Mouse (Mus musculus) retina, embryonic 14.5 days (tissue): ENCODE data around the gene Man2a1.

Experiments used
- DNase-seq: peaks from one replicate; pipeline ENCODE4 v3.0.0-alpha.2; 2015; ENCODE audit warnings: low spot score

The Man2a1 gene

DNA sequence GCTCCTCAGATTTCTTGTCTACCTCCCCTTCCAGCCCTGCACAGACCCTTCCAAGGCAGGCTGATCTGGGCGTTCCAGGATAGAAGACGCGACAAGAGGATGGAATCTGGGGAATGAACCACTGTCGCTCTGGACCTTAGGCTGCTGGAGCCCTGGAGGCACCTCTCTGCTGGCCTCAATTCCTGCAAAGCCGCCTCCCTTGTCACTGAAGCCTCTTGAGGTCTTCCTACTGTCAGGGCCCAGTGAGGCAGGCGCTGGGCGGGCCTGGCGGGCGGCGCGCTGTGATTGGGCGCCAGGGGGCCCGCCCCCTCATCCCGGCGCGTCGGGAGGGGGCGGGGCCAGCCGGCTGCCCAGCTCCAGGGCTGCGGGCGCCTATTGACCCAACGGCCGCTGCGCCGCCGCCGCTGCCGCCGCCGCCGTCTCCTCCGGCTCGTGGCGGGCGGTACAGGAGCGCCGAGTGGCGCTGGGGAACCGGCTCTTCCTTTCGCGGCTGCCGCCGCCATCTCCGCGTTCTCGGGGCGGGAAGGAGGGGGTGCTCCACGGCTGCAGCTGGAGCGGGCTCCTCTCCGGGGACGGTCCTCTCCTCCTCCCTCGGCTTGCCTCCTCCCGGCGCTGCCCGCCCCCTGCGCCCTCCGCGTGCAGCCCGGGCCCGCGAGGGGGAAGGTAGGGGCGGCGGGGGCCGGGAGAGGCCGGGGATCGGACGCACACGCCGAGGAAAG lies at the start of gene Man2a1:
Gene Man2a1, plus strand, starts transcription at position 365 of the 719 bp plus-strand sequence.
- DNase-seq = peak; percentile 95

DNA sequence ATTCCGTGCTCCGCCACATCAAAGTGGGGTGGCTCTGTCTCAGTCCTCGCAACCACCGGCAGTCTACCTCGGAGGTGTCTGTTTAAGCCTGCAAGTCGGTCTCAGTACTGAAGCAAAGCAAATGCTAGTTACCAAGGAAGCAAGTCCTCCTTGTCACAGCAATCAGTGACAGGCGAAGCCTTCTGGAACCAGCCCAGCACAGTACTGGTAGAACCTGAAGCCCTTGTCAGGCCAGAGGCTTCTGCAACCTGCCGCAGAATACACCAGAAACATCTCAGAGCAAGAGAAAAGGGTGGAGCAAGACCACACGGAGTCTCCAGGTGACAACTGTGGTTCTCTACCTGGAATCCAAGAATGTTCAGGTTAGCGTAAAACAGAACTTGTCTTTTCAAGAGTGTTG lies 47.2 kb upstream of the Man2a1 start:
- DNase-seq = no peak

DNA sequence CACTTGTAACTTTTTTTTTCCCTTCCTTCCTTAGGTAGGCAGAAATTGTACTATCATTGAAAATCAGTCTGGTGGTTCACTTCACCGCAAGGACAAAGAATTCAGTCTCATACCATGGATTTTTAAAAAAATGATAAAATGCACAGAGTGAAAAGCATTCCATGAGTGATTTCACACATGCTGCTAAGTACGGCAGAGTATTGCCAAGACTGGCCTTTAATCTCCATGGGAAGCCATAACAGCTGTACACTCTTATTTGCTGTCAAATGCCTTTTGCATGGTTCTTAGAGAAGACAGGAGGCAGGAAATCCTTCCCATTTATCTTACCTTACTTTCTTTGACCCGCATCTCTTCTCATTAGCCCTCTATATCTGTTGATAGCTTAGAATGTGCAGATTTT lies 45.6 kb upstream of the Man2a1 start:
- no peak for DNase-seq

DNA sequence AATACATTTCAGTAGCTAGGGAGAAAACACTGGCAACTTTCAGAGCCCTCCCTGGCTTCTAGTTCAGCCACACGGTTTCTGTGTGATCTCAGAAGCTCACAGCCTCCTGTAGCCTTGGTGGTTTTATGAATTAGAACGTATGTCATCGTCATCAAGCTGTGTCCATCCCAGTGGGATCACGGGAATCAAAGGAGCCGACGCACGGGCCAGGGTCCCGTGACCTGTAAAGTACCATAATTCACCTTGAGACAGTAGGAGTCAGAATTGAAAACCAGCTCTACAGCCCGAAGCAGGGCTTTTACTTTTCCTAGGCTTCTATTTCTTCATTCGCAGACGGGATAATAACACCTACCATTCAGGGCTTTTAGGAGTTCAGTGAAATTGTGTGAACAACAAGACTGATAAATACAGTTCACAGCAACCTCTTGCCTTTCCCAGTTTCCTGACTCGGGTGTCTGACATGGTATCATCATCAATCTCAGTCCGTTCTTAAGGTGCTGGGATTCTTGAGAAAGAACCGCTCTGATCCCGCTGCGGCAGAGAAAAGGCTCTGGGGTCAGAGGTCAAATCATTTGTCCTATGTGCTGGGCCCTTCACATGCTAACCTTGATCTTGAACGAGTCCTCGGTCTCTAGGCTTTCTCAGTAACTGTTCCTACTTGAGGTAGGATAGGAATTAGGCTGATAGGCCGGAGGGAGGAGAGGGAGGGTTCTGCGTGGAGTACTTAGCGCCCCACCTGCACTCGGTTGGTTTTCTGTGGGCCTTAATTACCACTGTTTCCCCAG lies 43.7 kb upstream of the Man2a1 start:
- DNase-seq = no peak

DNA sequence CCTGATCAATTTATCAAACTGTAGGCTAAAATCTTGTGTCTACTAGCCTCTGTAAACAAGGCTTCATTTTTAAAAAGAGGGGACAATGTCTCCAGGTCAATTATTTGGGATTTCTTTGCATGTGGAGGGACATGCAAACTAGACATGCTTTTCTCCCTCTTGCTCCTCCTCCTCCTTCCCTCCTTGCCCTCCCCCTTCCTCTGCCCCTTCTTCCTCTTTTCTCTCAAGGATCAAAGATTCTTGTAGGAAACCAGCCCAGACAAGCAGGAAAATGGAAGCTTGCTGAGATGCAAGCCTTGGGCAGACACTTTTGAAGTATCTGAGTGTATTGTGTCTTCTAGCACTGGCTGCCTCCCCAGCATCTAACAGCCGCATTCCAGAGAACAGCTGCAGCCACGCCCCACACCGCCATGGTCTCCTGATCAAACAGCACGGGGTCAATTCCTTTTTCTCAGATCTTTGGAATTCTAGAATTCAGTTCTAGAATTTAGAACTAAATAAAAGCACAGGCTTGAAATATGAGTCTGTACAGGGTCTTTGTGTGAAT lies 41.5 kb upstream of the Man2a1 start:
- DNase-seq = peak; percentile 36

DNA sequence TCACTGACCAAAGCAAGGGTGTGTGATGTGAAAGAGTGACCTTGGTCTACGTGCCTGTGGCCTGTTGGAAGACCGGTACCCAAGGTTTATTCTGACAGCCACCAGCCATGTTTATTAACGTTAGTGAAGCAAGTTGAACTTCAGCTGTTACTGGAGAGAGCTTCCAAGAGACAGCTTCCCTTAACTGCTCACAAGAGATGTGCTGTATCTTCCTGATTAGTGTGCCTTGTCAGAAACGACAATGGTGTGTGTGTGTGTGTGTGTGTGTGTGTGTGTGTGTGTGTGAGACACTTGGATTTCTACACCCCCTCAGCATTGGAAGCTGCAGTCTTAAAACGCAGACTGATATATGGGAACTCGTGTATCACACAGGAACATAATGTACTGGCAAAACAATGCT lies 34.1 kb upstream of the Man2a1 start:
- no peak for DNase-seq

DNA sequence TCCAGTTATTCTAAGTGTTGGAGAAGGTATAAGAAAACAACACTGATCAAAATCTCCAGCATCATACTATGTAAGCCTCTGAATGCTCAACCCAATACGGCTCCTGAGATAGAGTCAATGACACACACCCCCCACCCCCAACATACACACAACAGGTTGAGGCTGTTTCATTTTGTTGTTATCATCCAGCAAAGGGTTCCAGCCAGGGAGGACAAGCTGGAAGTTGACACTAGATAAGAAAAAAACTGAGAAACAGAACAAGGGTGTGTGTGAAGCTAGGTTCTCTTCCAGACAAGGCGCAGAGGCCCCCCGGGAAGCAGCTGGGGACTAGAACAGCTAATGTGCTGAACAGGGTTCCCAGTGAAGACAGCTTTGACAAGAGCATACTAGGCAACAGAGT lies 33.0 kb upstream of the Man2a1 start:
- no peak for DNase-seq

DNA sequence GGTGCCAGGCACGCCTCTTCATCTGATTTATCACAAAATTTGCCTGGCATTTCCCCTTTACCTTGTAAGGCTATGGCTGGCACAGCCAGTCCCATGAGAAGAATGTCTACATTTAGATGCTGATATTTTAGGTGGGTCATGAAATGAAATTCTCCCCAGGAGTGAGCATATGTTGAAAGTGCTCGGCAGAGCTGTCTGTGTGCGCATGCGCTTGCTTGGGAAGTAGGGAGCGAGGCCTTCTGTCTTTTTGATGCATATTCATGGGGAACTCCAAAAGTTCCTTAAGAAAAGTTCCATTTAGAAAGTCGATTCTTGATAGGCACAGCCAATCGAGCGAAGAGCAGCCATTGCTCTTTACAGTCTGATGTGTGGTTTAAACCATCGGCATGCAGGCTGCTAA lies 26.6 kb upstream of the Man2a1 start:
- DNase-seq = no peak

DNA sequence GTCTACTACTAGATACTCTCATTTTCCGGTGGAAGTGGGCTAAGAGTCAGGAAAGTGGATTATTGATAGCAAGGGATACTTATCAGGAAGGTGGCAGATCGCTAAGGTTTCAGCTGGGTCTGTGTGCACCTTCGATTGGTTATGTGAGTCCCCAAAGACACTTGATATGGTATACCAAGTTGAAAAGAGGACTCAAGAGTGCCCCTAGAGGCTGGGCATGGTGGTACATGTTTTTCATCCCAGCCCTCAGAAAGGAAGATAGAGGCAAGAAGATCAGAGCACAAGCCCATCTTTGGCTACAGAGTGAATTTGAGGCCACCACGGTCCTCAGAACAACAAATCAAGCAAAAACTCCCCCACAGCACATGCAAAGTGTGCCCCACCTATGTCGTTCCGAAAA lies 25.3 kb upstream of the Man2a1 start:
- DNase-seq = peak; percentile 27

DNA sequence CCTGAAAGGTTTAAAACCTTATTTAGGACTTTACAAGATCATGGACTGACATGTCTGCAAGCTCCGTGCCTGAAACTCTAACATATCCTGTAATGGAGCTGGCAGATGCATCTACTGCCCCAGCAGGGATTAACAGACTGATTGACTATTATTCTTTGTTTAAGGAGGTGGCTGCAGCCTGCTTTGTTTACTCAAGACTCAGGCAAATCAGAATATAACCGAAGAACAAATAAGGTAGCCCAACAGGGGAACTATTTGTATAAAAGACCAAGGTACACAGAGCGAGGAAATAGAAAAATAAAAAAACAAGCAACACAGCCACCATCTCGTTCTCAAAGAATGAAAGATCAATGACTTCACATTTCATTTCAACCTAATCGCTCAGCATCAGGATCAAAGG lies 23.1 kb upstream of the Man2a1 start:
- DNase-seq = no peak

DNA sequence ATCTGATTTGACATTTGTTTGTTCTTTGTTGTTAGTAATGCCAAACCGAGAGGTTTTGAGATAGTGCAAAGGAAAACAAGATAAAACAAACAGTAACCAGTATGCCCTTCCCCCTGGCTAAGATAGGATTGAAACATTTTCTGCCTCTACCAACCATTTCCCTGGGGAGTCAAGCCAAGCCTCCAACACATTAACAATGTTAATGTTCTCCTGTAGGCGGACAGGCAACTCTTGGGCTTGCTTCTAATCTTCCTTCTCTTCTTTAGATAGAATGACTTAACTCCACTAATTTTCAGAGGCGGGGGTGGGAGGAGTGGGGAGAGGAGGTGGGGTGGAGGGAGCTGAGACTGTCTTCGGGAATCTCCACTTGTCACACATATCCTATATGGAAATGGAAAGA lies 22.2 kb upstream of the Man2a1 start:
- peak; percentile 24 for DNase-seq

DNA sequence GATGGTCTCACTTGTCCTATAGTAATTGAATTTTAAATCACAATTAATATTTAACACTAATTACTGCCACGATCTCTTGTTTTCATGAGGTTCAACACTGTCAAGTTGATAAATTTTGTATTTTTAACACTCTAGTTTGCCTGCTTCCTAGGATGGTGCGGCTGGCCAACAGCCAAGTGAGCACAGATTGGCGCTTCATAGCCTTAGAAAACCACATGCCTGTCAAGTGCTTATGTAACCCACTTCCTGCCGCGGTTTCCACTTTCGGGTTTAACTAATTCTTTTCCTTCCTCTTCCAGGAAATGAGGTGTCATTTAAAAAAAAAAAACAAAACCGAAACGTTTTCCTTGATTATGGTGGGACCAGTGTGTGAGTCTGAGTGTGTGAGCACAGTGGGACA lies 20.8 kb upstream of the Man2a1 start:
- no peak for DNase-seq

DNA sequence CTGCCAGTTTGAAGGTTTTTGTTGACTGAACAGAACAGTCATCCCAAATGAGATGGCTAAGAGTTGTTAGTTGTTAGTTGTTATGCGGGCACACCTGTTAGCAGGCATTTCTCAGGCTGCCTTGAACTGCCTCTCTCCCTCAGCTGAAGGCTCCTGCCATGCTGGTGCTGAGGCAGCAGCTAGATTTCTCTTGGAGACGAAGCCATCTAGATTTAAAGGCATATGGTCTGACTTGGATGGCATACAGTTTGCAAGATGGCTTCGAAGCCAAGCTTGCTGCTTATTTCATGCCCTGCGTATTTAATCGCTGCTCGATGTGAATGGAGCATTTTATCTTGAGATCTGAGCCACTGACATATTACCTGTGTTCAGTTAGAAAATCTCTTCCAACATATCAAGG lies 19.4 kb upstream of the Man2a1 start:
- no peak for DNase-seq

DNA sequence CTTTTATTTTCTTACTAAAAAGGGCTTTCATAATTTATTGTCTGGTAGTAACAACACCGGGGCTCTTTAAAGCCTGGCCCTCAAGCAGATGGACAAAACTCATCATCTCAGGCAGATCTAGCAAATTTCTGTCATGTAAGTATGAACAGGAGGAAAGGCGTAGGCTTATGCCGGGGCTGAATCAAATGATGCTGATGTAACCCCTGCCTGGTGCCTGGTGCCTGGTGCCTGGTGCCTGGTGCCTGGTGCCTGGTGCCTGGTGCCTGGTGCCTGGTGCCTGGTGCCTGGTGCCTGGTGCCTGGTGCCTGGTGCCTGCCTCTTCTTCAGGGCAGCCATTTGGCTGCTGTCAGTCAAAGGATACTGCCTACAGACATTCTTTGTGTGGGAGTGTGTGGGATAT lies 18.6 kb upstream of the Man2a1 start:
- DNase-seq = no peak

DNA sequence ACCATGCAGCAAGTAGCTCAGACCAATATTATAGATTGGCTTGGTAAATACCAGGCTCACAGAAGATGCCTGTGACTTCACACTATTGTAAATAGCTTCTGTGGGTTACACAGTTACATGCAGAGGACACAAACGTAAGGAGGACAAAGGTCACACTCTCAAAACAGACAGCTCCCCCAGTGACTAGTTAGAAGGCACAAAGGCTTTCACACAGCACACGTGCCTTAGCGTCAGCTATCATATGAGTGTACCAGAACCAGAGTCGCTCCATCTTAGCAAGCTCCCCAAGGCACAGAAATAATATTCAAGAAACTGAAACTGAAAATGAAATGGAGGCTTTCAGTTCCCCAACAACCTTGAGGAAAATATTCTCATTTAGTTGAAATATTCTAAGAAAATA lies 10.1 kb upstream of the Man2a1 start:
- no peak for DNase-seq

DNA sequence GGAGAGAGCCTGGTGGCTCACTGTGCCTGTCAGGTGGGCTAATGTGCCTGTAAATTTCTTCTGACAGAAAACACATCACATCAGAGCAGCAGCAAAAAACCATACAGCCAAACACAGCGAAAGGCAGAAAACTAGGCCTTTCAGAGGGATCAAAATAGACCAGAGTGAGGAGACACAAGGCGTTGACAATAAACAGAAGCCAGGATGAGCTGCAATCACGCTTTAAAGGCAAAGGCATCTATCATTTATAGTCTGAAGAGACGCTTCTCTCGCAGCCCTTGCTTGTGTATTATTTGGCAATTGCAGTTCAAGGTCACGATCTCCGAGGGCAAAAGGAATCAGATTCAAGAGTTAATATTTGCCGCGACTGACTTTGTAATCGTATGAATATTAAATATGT lies 9.2 kb upstream of the Man2a1 start:
- DNase-seq = no peak

DNA sequence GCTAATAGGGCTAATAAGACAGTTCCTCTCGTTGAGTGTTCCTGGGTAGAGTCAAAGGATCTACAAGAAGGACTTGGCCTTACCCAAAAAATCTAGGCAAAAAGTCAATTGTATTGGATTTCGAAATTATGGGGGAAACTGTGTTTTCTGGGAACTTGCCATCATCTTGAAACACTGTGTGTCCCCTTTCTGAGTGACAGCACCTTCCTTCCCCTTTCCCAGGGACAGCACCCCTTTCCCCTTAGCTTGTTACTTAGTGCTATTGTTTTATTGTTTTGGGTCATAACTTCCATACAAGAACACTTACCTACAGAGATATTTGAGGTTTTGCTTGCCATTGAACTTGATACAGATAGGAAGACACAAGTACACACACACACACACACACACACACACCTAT lies 8.2 kb upstream of the Man2a1 start:
- DNase-seq = no peak

DNA sequence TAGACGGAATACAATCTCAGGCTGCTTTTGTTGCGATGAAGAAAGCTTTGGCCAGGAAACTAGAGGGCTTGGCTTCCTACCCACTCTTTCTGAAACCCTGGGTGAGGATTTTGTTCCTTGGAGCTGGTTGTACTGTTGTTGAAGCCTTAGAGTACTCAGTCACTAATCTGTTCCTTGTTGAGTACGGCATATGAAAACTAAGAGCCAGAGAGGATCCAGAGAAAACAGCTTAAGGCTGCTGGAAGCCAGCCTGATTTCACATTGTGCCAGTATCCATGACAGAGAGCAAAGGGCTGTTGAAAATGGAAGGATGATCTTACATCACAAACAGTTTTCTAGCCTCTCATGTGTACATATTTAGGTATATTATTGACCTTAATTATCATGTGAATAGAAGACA lies 7.7 kb upstream of the Man2a1 start:
- DNase-seq = no peak

DNA sequence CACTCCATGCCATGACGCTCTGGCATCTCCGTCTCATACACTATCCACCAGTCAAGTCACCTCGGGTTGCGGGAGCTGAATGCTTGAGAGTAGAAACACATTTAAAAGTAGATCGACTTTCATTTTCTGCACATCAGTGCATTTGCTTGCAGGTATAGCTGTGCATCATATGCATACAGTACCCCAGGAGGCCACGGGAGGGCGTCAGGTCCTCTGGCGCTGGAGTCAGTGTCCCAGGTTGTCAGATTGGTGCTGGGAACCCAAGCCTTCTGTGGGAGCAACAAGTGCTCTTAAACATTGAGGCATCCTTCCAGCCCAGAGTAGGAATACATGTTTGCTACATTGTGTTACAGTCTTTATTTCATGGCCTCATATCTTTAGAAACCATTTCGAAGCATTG lies 2.8 kb upstream of the Man2a1 start:
- no peak for DNase-seq

DNA sequence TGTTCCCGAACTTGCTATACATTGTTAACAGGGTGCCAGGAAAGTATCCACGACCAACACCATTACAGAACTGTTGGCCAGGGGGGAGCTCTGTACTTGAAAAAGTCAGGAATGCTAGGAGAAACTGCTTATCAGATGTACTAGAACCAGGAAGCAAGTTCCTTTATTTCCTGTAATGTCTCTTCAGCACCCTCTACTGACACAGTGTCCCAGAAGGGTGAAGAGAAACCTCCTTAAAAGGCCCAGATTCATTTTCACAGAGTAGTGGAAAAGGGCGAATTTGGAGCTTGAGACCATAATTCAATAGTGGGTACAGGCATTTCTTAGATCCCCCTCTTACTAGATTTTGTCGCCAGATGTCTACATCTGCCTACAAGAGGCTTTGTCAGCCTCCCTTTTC lies 620 bp upstream of the Man2a1 start:
- peak; percentile 62 for DNase-seq

DNA sequence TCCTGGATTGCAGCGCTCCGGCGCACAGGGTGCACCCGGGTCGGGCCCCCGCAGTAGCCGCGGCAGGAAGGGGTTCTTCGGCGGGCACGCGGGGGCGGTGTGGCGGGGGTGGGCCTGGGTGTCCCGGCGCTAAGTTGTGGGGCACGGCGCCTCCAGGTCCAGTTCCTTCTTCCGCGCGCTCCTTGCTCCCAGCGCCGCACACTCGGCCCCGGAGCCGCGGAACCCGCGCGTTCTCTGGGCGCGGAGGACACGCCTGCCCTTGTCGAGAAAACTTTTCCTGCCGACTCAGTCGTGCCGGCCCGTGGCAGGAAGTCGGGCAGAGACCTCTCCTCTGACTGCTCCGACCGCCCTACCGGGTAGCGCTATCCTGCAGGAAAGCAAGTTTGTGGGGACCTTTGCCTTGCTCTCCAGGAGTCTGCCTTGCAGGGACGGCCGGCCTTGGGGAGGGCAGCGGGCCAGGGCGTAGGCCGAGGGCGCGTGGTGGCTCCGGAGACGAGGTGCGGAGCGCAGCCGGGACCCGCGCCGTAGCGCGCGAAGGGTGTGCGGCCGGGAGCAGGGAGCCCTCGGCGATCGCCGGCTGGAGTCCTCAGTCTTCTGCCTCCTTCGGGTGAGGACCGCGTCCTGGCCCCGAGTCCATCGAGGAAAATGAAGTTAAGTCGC lies 685 bp downstream of the Man2a1 start:
- peak; percentile 49 for DNase-seq

DNA sequence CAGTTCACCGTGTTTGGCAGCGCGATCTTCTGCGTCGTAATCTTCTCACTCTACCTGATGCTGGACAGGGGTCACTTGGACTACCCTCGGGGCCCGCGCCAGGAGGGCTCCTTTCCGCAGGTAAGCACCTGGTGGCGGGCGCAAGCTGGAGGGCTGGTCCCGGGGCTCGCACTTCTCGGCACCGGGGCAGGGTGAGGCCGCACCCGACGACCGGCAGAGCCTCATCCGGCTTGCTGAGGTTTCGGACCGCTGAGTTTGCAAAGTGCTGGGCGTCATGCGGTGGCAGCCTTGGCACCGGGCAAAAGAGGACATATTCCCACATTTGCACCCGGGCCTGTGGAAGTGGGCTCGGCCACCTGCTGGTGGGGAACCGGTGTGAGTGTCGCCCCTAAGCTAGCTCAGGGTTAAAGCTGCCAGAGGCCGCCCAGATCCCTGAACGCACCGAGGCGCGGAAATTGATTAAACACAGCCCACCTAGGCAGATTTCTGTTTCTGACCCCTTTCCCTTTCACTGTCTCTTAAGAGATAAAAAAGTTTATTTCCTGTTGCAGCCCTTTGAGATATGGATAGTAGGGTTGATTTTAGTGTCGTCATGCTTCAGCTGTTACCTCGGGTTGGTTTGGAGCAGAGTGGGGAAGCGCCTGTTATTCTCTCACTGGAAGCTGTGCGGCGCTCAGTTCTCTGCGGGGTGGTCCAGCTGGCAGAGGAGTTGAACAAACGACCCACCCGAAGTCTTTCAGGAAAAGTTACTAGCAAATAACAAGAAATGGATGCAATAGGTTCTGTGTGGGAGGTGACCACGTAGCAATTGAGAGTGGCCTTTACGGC lies 1.4 kb downstream of the Man2a1 start:
- DNase-seq = peak; percentile 69
